Mouse (Mus musculus) large intestine, adult 2 months (tissue): ENCODE measurements at regions not wholly inside any gene's neighbourhood (a gene's known extent, or its start where the extent isn't known, plus 50 kb on each side); places are given as distances from the start of the nearest gene placed in this dataset.

Experiments
- DNase-seq: peaks from one replicate; pipeline ENCODE4 v3.0.0-alpha.2; 2012; ENCODE audit warnings: low read depth, low spot score
- WGBS: fragments of 180-500 bp; shearing (Covaris S2); methylation state at CpG from one replicate; pipeline ENCODE4 v1.1.7; 2018; 5-methylcytosine and 5-hydroxymethylcytosine counted together

- DNase-seq, result no peak
- 34% methylated on average over 1 of the region's 1 CpGs for WGBS
Measured at GRCm38 (mm10) chr2:45908871-45909270, 791.7 kb upstream of the Zeb2 start.

GRCm38 (mm10) chr2:45904623-45905235 lies 787.5 kb upstream of the Zeb2 start:
- no peak for DNase-seq
- WGBS, result 58% methylated on average over 2 of the region's 2 CpGs

GRCm38 (mm10) chr2:45904090-45904489 lies 786.9 kb upstream of the Zeb2 start:
- no peak for DNase-seq
- 80% methylated on average over 4 of the region's 4 CpGs for WGBS

GRCm38 (mm10) chr2:45903350-45903749 lies 786.2 kb upstream of the Zeb2 start:
- WGBS, result 71% methylated on average over 1 of the region's 1 CpGs
- DNase-seq, result no peak

GRCm38 (mm10) chr2:45901892-45902291 lies 784.7 kb upstream of the Zeb2 start:
- no peak for DNase-seq
- WGBS, result 88% methylated on average over 4 of the region's 4 CpGs

GRCm38 (mm10) chr2:45884680-45885079 lies 767.5 kb upstream of the Zeb2 start:
- no peak for DNase-seq
- 78% methylated on average over 3 of the region's 3 CpGs for WGBS

GRCm38 (mm10) chr2:45878656-45879055 lies 761.5 kb upstream of the Zeb2 start:
- DNase-seq, result no peak

- WGBS, result 63% methylated on average over 4 of the region's 4 CpGs
- DNase-seq, result no peak
Measured at GRCm38 (mm10) chr2:45859901-45860331, 742.7 kb upstream of the Zeb2 start.

GRCm38 (mm10) chr2:45859445-45859844 lies 742.2 kb upstream of the Zeb2 start:
- 71% methylated on average over 6 of the region's 6 CpGs for WGBS
- no peak for DNase-seq

- 94% methylated on average over 6 of the region's 6 CpGs for WGBS
- DNase-seq, result no peak
Measured at GRCm38 (mm10) chr2:45850018-45850605, 732.9 kb upstream of the Zeb2 start.

GRCm38 (mm10) chr2:45840389-45840788 lies 723.2 kb upstream of the Zeb2 start:
- DNase-seq, result no peak

- 74% methylated on average over 6 of the region's 6 CpGs for WGBS
- DNase-seq, result no peak
Measured at GRCm38 (mm10) chr2:45836546-45837221, 719.5 kb upstream of the Zeb2 start.

- 72% methylated on average over 8 of the region's 8 CpGs for WGBS
- DNase-seq, result no peak
Measured at GRCm38 (mm10) chr2:45817945-45818719, 700.9 kb upstream of the Zeb2 start.

- DNase-seq, result no peak
- 87% methylated on average over 4 of the region's 4 CpGs for WGBS
Measured at GRCm38 (mm10) chr2:45814741-45815140, 697.5 kb upstream of the Zeb2 start.

- DNase-seq, result no peak
- WGBS, result 38% methylated on average over 2 of the region's 2 CpGs
Measured at GRCm38 (mm10) chr2:45805329-45805728, 688.1 kb upstream of the Zeb2 start.

- DNase-seq, result no peak
- WGBS, result 85% methylated on average over 2 of the region's 2 CpGs
Measured at GRCm38 (mm10) chr2:45800131-45800530, 682.9 kb upstream of the Zeb2 start.

GRCm38 (mm10) chr2:45793561-45793960 lies 676.4 kb upstream of the Zeb2 start:
- WGBS, result 68% methylated on average over 3 of the region's 3 CpGs
- DNase-seq, result no peak

GRCm38 (mm10) chr2:45789739-45790138 lies 672.5 kb upstream of the Zeb2 start:
- 72% methylated on average over 4 of the region's 4 CpGs for WGBS
- no peak for DNase-seq

GRCm38 (mm10) chr2:45787732-45788390 lies 670.7 kb upstream of the Zeb2 start:
- 37% methylated on average over 16 of the region's 16 CpGs for WGBS
- no peak for DNase-seq

GRCm38 (mm10) chr2:45786787-45787186 lies 669.6 kb upstream of the Zeb2 start:
- no peak for DNase-seq
- 84% methylated on average over 6 of the region's 6 CpGs for WGBS
